ENCODE assay signal across 19 mouse cellular contexts in the genomic region with DNA sequence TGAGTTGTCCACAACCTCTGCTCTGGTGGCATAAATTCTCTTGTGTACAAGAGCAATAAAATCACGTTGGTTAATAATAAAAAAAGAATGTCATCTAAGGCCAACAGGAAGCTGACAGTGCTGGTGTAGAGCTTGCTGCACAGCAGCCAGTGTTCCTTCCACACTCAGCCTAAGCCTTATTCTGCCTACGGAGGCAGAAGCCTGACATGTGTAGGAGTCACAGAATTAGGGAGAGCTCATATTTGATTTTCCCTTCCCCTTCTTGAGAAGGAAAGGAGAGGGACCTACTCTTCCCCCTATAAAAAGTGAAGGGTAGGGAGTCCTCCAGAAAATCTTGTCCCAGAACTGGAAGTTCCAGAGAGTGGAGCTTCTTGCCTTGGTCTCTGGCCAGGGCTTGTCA. TPM values are rescaled to one million over a fixed set of nuclear protein-coding genes. Genes with fewer than 3 reads are reported as not detected.
DNase-seq lines count a peak whose midpoint lies in the region; ATAC-seq and TF ChIP-seq lines count a peak whose summit lies in the region.
"Had no signal": no experiment of that assay in that cellular context is flagged by ENCODE, and none has a peak within 500 bp of the region (broad histone marks: within the 10 kb centered on the region; RNA-seq: fewer than 3 reads in every experiment).

No protein-coding gene starts in this region.

- ATAC-seq in liver, postnatal 0 days: no peak
- no peak for ATAC-seq in hindbrain, postnatal 0 days
- ATAC-seq: Patski had no signal

- no peak overlapping the region for H3K4me2 ChIP-seq in liver, postnatal 0 days (ENCODE audit: low read depth, low read length)
- H3K4me2 ChIP-seq in hindbrain, postnatal 0 days (ENCODE audit: low read depth, low read length): no peak overlapping the region
- H3K4me2 ChIP-seq: forebrain, embryonic 12.5 days; heart, embryonic 15.5 days; limb, embryonic 15.5 days; neural tube, embryonic 13.5 days had no signal

- no peak for TF ChIP-seq EP300 in liver, postnatal 0 days (IDR thresholded peaks at IDR 0.05; ENCODE audit: low read depth)

- no peaks in the 10 kb centered on the region for H3K27me3 ChIP-seq in heart, embryonic 10.5 days (ENCODE audit: insufficient read depth, poor library complexity, severe bottlenecking)
- no peaks in the 10 kb centered on the region for H3K27me3 ChIP-seq in liver, adult 2 months (ENCODE audit: control insufficient read depth, insufficient read depth, low read length)
- H3K27me3 ChIP-seq in liver, postnatal 0 days (ENCODE audit: insufficient read depth, low read length): no peaks in the 10 kb centered on the region
- no peaks in the 10 kb centered on the region for H3K27me3 ChIP-seq in hindbrain, postnatal 0 days (ENCODE audit: insufficient read depth, low read length)
- peaks cover 31% of the 10 kb centered on the region for H3K27me3 ChIP-seq in limb, embryonic 10.5 days (ENCODE audit: low read depth, poor library complexity, severe bottlenecking)
- H3K27me3 ChIP-seq: forebrain, embryonic 12.5 days; heart, embryonic 15.5 days; limb, embryonic 15.5 days; neural tube, embryonic 13.5 days had no signal

- no peak overlapping the region for H3K27ac ChIP-seq in heart, embryonic 10.5 days
- no peak overlapping the region for H3K27ac ChIP-seq in liver, adult 2 months (replicated peaks; ENCODE audit: insufficient read depth, low read depth, low read length)
- H3K27ac ChIP-seq in liver, postnatal 0 days (ENCODE audit: low read depth): no peak overlapping the region
- peak overlapping the region; percentile 81; the same call in 1 of the 2 replicates for H3K27ac ChIP-seq in cortical plate, adult 2 months (ENCODE audit: insufficient read depth, low read length)
- no peak overlapping the region for H3K27ac ChIP-seq in hindbrain, postnatal 0 days
- no peak overlapping the region for H3K27ac ChIP-seq in limb, embryonic 10.5 days
- H3K27ac ChIP-seq: forebrain, embryonic 12.5 days; heart, embryonic 15.5 days; hindbrain, embryonic 10.5 days; limb, embryonic 15.5 days; neural tube, embryonic 13.5 days had no signal

- H3K79me2 ChIP-seq in liver, adult 2 months (ENCODE audit: control insufficient read depth, insufficient read depth, low read length): no peaks in the 10 kb centered on the region

- no peaks in the 10 kb centered on the region for H3K9me3 ChIP-seq in heart, embryonic 10.5 days
- H3K9me3 ChIP-seq in liver, postnatal 0 days (ENCODE audit: low read length): 0 out of 2 replicates have a peak, but pooled peaks cover 2% of the 10 kb centered on the region
- no peaks in the 10 kb centered on the region for H3K9me3 ChIP-seq in hindbrain, postnatal 0 days (ENCODE audit: low read length)
- no peaks in the 10 kb centered on the region for H3K9me3 ChIP-seq in limb, embryonic 10.5 days (replicated peaks)
- H3K9me3 ChIP-seq: forebrain, embryonic 12.5 days; heart, embryonic 15.5 days; hindbrain, embryonic 10.5 days; limb, embryonic 15.5 days; neural tube, embryonic 13.5 days had no signal

- no peak overlapping the region for H3K4me3 ChIP-seq in heart, embryonic 10.5 days
- no peak overlapping the region for H3K4me3 ChIP-seq in liver, adult 2 months (ENCODE audit: insufficient read depth, low read depth, low read length)
- no peak overlapping the region for H3K4me3 ChIP-seq in liver, postnatal 0 days (ENCODE audit: low read depth, low read length)
- H3K4me3 ChIP-seq in cortical plate, adult 2 months (ENCODE audit: insufficient read depth, low read length): no peak overlapping the region
- no peak overlapping the region for H3K4me3 ChIP-seq in hindbrain, postnatal 0 days (ENCODE audit: low read length)
- no peak overlapping the region for H3K4me3 ChIP-seq in limb, embryonic 10.5 days
- H3K4me3 ChIP-seq: forebrain, embryonic 12.5 days; heart, embryonic 15.5 days; hindbrain, embryonic 10.5 days; limb, embryonic 15.5 days; neural tube, embryonic 13.5 days had no signal

- H3K36me3 ChIP-seq in heart, embryonic 10.5 days: no peaks in the 10 kb centered on the region
- no peaks in the 10 kb centered on the region for H3K36me3 ChIP-seq in liver, adult 2 months (ENCODE audit: control insufficient read depth, insufficient read depth, low read length)
- H3K36me3 ChIP-seq in liver, postnatal 0 days (replicated peaks; ENCODE audit: insufficient read depth, low read length): no peaks in the 10 kb centered on the region
- no peaks in the 10 kb centered on the region for H3K36me3 ChIP-seq in hindbrain, postnatal 0 days (ENCODE audit: insufficient read depth, low read length)
- H3K36me3 ChIP-seq in limb, embryonic 10.5 days: no peaks in the 10 kb centered on the region
- H3K36me3 ChIP-seq: forebrain, embryonic 12.5 days; heart, embryonic 15.5 days; limb, embryonic 15.5 days had no signal

- H3K4me1 ChIP-seq in heart, embryonic 10.5 days: no peaks in the 10 kb centered on the region
- no peaks in the 10 kb centered on the region for H3K4me1 ChIP-seq in liver, adult 2 months (ENCODE audit: control insufficient read depth, insufficient read depth, low read length)
- H3K4me1 ChIP-seq in liver, postnatal 0 days (ENCODE audit: insufficient read depth): no peaks in the 10 kb centered on the region
- no peaks in the 10 kb centered on the region for H3K4me1 ChIP-seq in cortical plate, adult 2 months (ENCODE audit: control insufficient read depth, insufficient read depth, low read length)
- H3K4me1 ChIP-seq in hindbrain, postnatal 0 days (ENCODE audit: insufficient read depth, low read length): no peaks in the 10 kb centered on the region
- H3K4me1 ChIP-seq in limb, embryonic 10.5 days: no peaks in the 10 kb centered on the region
- H3K4me1 ChIP-seq: forebrain, embryonic 12.5 days; heart, embryonic 15.5 days; hindbrain, embryonic 10.5 days; limb, embryonic 15.5 days; neural tube, embryonic 13.5 days had no signal

- 73% methylated on average over 2 of the region's 2 CpGs for WGBS in heart, embryonic 10.5 days
- 47% methylated on average over 2 of the region's 2 CpGs for WGBS in liver, adult 2 months
- 60% methylated on average over 2 of the region's 2 CpGs for WGBS in liver, postnatal 0 days (ENCODE audit: insufficient replicate concordance)
- WGBS in hindbrain, postnatal 0 days: 67% methylated on average over 2 of the region's 2 CpGs
- 68% methylated on average over 2 of the region's 2 CpGs for WGBS in limb, embryonic 10.5 days

- TF ChIP-seq CTCF in liver, adult 2 months (IDR thresholded peaks at IDR 0.05; ENCODE audit: low read depth, low read length): no peak
- TF ChIP-seq CTCF in liver, postnatal 0 days (IDR thresholded peaks at IDR 0.05; ENCODE audit: low read depth): no peak
- no peak for TF ChIP-seq CTCF in cortical plate, adult 2 months (IDR thresholded peaks at IDR 0.05; ENCODE audit: extremely low read depth, insufficient read depth, low read length)
- no peak for TF ChIP-seq CTCF in hindbrain, postnatal 0 days (IDR thresholded peaks at IDR 0.05; ENCODE audit: low read depth)

- no peak overlapping the region for H3K9ac ChIP-seq in liver, adult 2 months (ENCODE audit: low read depth, low read length)
- no peak overlapping the region for H3K9ac ChIP-seq in liver, postnatal 0 days (replicated peaks)
- no peak overlapping the region for H3K9ac ChIP-seq in hindbrain, postnatal 0 days (replicated peaks; ENCODE audit: low read length)
- H3K9ac ChIP-seq: forebrain, embryonic 12.5 days; heart, embryonic 15.5 days; limb, embryonic 15.5 days; neural tube, embryonic 13.5 days had no signal

- no peak for TF ChIP-seq POLR2A in liver, adult 2 months (IDR thresholded peaks at IDR 0.05; ENCODE audit: extremely low read depth, insufficient read depth, low read length)
- TF ChIP-seq POLR2A in cortical plate, adult 2 months (IDR thresholded peaks at IDR 0.05; ENCODE audit: extremely low read depth, insufficient read depth, low read length): no peak

- DNase-seq in heart, adult 8-10 months (ENCODE audit: low spot score): peak; percentile 16
- no peak for DNase-seq in heart, embryonic 10.5 days (ENCODE audit: low spot score)
- DNase-seq in liver, adult 2 months (ENCODE audit: extremely low read depth, low read depth, low spot score): peak; percentile 2
- DNase-seq in liver, postnatal 0 days: no peak
- DNase-seq in hindbrain, postnatal 0 days (ENCODE audit: low spot score): no peak
- no peak for DNase-seq in limb, embryonic 10.5 days (ENCODE audit: low spot score)
- DNase-seq: cerebellum, adult 8-10 months; kidney, postnatal 4 days; lung, postnatal 10 days; midbrain, embryonic 14.5 days; thymus, adult 2 months had no signal

RNA-seq across cellular contexts. Expression of gene Gpr34, which starts 57.6 kb away (rescaled TPM):
- 1 to 10 TPM in 3 of 4 experiments, under 1 TPM in 1; 0.37 to 2.1 (median 1.7) TPM for total RNA-seq in heart, adult 8-10 months (2022)
- polyA plus RNA-seq in heart, embryonic 10.5 days (2016; fragmentation: Nextera tagmentation; extraction: Ambion mirVana): 0.12 and 0.64 TPM in 2 replicates
- 0.09 and 0.27 TPM in 2 replicates for total RNA-seq in liver, adult 2 months (2014; rRNA removed)
- polyA plus RNA-seq in liver, adult 2 months (2012; rRNA removed): not detected in 2 replicates
- 0.51 and 0.53 TPM in 2 replicates for polyA plus RNA-seq in liver, postnatal 0 days (2015; fragmentation: Nextera tagmentation; extraction: Ambion mirVana)
- polyA plus RNA-seq in cortical plate, adult 2 months (2012; rRNA removed): 14.7 and 15.3 TPM in 2 replicates
- total RNA-seq in hindbrain, postnatal 0 days (2014; rRNA removed): 2.4 and 4.2 TPM in 2 replicates
- 5.4 and 7.1 TPM in 2 replicates for polyA plus RNA-seq in hindbrain, postnatal 0 days (2015; fragmentation: Nextera tagmentation; extraction: Ambion mirVana)
- polyA plus RNA-seq in limb, embryonic 10.5 days (2016; fragmentation: Nextera tagmentation; extraction: Ambion mirVana): 0.38 and 0.74 TPM in 2 replicates
- total RNA-seq: ES-E14 had no signal
- polyA plus RNA-seq: Patski had no signal

Comparison
In these comparisons a context has a peak if more than half of its experiments do, and no peak if none do; other contexts are left out.
1. DNase-seq: peak in heart, adult 8-10 months (single experiment) and liver, adult 2 months (single experiment); none in heart, embryonic 10.5 days (single experiment), liver, postnatal 0 days (single experiment), hindbrain, postnatal 0 days (single experiment) and limb, embryonic 10.5 days (single experiment).